Mouse (Mus musculus) limb, embryonic 14.5 days (tissue): ENCODE results near the gene Angptl2. TPM values are rescaled to one million over a fixed set of nuclear protein-coding genes. Genes with fewer than 3 reads are reported as not detected.

Experiments used
- ATAC-seq: fragments of 200-750 bp; cut with Nextera tagmentation; 2 replicates; pipeline ENCODE4 v1.8.0; 2017; ENCODE audit warnings: low read depth, moderate number of reproducible peaks, moderate TSS enrichment; ENCODE audit not compliant: low FRiP score
- DNase-seq: peaks from one replicate; pipeline ENCODE4 v3.0.0-alpha.2; 2015; ENCODE audit warnings: low spot score
- H3K27ac ChIP-seq: fragments of 300-500 bp; sonication (generic); replicated peaks from 2 replicates; pipeline ENCODE4 v1.5.1; 2014; ENCODE audit warnings: low read depth, mild to moderate bottlenecking, low read length, moderate library complexity, mixed read lengths
- H3K27me3 ChIP-seq: fragments of 300-500 bp; sonication (generic); 2 replicates; pipeline ENCODE4 v1.6.1; 2014; ENCODE audit warnings: low read length, mixed read lengths; ENCODE audit not compliant: control insufficient read depth, insufficient read depth
- H3K36me3 ChIP-seq: fragments of 300-500 bp; sonication (generic); 2 replicates; pipeline ENCODE4 v1.6.1; 2014; ENCODE audit warnings: mild to moderate bottlenecking, low read length, moderate library complexity, mixed read lengths; ENCODE audit not compliant: control insufficient read depth, insufficient read depth
- H3K4me1 ChIP-seq: fragments of 300-500 bp; sonication (generic); 2 replicates; pipeline ENCODE4 v1.6.1; 2014; ENCODE audit warnings: antibody characterized with exemption, low read length, mixed read lengths; ENCODE audit not compliant: control insufficient read depth, insufficient read depth
- H3K4me2 ChIP-seq: fragments of 300-500 bp; sonication (generic); replicated peaks from 2 replicates; pipeline ENCODE4 v1.6.1; 2014; ENCODE audit warnings: low read depth, mild to moderate bottlenecking, low read length, moderate library complexity; ENCODE audit not compliant: severe bottlenecking
- H3K4me3 ChIP-seq: fragments of 300-500 bp; sonication (generic); replicated peaks from 2 replicates; pipeline ENCODE4 v1.5.1; 2014; ENCODE audit warnings: low read length
- H3K9ac ChIP-seq: fragments of 300-500 bp; sonication (generic); 2 replicates; pipeline ENCODE4 v1.6.1; 2014; ENCODE audit warnings: mild to moderate bottlenecking, low read depth, low read length, moderate library complexity; ENCODE audit not compliant: severe bottlenecking
- H3K9me3 ChIP-seq: fragments of 300-500 bp; sonication (generic); 2 replicates; pipeline ENCODE4 v1.6.1; 2016; ENCODE audit warnings: low read length; ENCODE audit not compliant: control insufficient read depth
- POLR2A ChIP-seq: fragments of 200-500 bp; IDR thresholded peaks from 2 replicates; pipeline ENCODE4 v1.8.0; 2012; ENCODE audit warnings: inconsistent platforms, mild to moderate bottlenecking, moderate library complexity, borderline replicate concordance; ENCODE audit not compliant: insufficient read depth, insufficient read length; ENCODE audit errors: extremely low read depth
- WGBS: fragments of 180-500 bp; shearing (Covaris S2); extraction: QIAGEN DNeasy Blood & Tissue Kit; methylation state at CpG from one replicate; pipeline ENCODE4 v1.1.7; 2014; 5-methylcytosine and 5-hydroxymethylcytosine counted together
- polyA plus RNA-seq, 2 experiments: library from polyadenylated mRNA; depleted of rRNA in 1 of 2; stranded (reverse) in 1 of 2; unstranded in 1 of 2; fragments of >200 nt; fragmentation: Nextera tagmentation in 1 of 2; extraction: Ambion mirVana in 1 of 2; gene quantifications; 2 replicates each; pipeline versions ENCODE4 v1.2.1 to v1.2.3; 2012 to 2014

Angptl2 gene
- polyA plus RNA-seq, 2 experiments, result 67.2 to 104 TPM

DNA sequence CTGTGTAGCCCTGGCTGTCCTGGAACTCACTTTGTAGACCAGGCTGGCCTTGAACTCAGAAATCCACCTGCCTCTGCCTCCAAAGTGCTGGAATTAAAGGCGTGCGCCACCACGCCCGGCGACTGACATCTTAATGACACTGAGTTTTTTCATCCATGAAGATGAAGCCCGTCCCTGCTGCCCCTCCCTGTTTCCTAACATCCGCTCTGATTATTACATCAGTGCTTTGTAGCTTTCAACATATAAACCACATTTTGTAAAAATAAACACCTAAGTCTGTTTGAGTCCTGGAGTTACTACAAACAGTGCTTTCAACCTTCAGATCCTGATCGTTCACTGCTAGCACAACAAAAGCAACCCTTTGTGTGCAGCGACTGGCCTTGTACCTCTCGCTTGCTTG lies 63.9 kb downstream of the Angptl2 start:
- 88% methylated on average over 10 of the region's 10 CpGs for WGBS
- no peak for TF ChIP-seq POLR2A
- no peak overlapping the region for H3K4me2 ChIP-seq
- no peaks in the 10 kb centered on the region for H3K36me3 ChIP-seq
- no peak overlapping the region for H3K4me3 ChIP-seq
- no peak for DNase-seq
- H3K27ac ChIP-seq, result no peak overlapping the region
- ATAC-seq, result no peak
- H3K27me3 ChIP-seq, result no peaks in the 10 kb centered on the region
- no peaks in the 10 kb centered on the region for H3K9me3 ChIP-seq
- H3K4me1 ChIP-seq, result no peaks in the 10 kb centered on the region
- H3K9ac ChIP-seq, result no peak overlapping the region

DNA sequence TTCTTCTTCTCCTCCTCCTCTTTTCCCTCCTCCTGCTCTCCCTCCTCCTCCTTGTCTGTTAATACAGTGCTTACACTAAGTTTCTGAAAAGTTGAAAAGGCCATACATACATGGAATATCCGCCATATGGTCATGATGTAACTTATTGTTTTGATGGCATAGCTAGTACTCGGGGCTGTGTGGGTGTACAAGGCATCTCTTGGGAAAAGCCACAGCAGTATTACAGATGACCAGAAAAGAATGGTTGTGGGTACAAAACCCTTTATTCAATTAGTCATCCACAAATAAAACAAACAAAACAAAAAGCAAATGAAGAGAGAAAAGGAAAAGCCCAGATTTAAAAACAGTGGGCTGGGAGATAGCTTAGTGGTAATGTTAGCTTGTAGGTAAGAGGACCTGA lies 64.7 kb downstream of the Angptl2 start:
- ATAC-seq, result no peak
- H3K27ac ChIP-seq, result no peak overlapping the region
- no peaks in the 10 kb centered on the region for H3K4me1 ChIP-seq
- DNase-seq, result no peak
- no peak overlapping the region for H3K4me2 ChIP-seq
- H3K27me3 ChIP-seq, result no peaks in the 10 kb centered on the region
- no peaks in the 10 kb centered on the region for H3K36me3 ChIP-seq
- 83% methylated on average over 2 of the region's 2 CpGs for WGBS
- no peak overlapping the region for H3K9ac ChIP-seq
- H3K9me3 ChIP-seq, result no peaks in the 10 kb centered on the region
- no peak overlapping the region for H3K4me3 ChIP-seq
- TF ChIP-seq POLR2A, result no peak

DNA sequence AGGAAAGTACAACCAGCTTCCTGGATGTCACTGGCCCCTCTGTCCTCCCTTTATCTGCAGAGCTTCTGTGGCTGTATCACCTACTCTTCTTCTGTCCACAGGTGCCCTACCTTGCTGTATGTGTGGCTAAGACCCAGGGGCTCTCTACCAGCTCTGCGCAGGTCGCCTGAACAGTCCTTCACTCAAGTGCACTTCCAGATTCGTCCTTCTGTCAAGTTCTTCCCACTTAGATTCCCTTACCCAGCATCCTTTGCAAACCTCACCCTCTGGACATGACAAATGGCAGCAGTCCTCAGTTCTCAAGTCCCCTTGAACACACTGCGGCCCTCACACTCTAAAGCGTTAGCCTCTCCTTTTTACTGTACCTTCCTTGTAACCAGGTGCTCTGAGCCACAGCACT lies 65.9 kb downstream of the Angptl2 start:
- Histone ChIP-seq H3K27me3 (no peaks in the 10 kb centered on the region), H3K36me3 (no peaks in the 10 kb centered on the region), H3K4me3 (no peak overlapping the region), H3K9ac (no peak overlapping the region), H3K9me3 (no peaks in the 10 kb centered on the region), H3K4me2 (no peak overlapping the region), H3K27ac (no peak overlapping the region), H3K4me1 (no peaks in the 10 kb centered on the region)
- WGBS, result 80% methylated on average over 5 of the region's 5 CpGs
- DNase-seq, result no peak
- TF ChIP-seq POLR2A, result no peak
- no peak for ATAC-seq

DNA sequence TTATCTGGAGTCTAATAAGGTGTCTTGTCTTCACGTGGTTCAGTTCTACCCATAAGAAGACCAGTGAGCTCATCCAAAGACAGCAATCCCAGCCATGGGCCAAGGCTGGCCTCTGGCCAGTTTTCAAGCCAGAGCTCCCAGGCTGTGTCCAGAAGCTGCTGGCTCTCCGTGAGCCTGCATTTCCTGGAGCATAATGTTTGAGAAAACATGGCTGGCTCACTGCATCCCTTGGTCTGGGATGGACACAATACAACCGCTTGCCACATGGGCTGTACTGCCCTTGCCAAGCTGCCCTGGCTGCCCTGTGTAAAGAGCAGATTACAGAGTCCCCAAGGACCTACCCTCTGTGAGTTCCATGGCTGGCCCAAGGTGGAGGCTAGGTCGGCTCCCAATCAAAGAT lies 67.0 kb downstream of the Angptl2 start:
- no peak for DNase-seq
- Histone ChIP-seq H3K4me3 (no peak overlapping the region), H3K4me1 (no peaks in the 10 kb centered on the region), H3K27ac (no peak overlapping the region), H3K9ac (no peak overlapping the region), H3K36me3 (no peaks in the 10 kb centered on the region), H3K9me3 (peaks cover 6% of the 10 kb centered on the region; the same call in 1 of the 2 replicates), H3K27me3 (no peaks in the 10 kb centered on the region), H3K4me2 (no peak overlapping the region)
- WGBS, result 71% methylated on average over 4 of the region's 4 CpGs
- no peak for ATAC-seq
- TF ChIP-seq POLR2A, result no peak

DNA sequence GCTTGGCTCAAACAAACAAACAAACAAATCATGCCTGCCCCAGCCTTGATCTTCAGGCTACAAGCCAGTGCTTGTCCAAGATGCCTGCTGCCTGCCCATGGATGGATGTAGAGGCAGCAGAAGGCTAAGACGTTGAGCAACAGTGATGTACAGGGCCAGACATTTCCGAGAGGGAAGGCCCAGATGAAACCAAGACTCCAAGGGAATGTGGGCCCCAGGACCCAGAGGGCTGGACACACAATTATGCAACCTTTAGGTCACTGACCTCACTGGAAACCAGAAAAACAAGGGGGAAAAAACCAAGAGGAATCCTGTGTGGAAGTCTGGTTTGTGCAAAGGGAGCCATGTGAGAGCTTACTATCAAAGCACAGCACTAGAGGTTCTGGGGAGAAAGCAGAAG lies 67.8 kb downstream of the Angptl2 start:
- Histone ChIP-seq H3K4me2 (no peak overlapping the region), H3K27me3 (no peaks in the 10 kb centered on the region), H3K4me3 (no peak overlapping the region), H3K9me3 (peaks cover 6% of the 10 kb centered on the region; the same call in 1 of the 2 replicates), H3K4me1 (no peaks in the 10 kb centered on the region), H3K27ac (no peak overlapping the region), H3K36me3 (no peaks in the 10 kb centered on the region), H3K9ac (no peak overlapping the region)
- no peak for TF ChIP-seq POLR2A
- ATAC-seq, result no peak
- 76% methylated on average over 2 of the region's 2 CpGs for WGBS
- DNase-seq, result no peak

GRCm38 (mm10) chr2:33288837-33289236 lies 73.0 kb downstream of the Angptl2 start:
- H3K4me1 ChIP-seq, result no peaks in the 10 kb centered on the region
- no peak overlapping the region for H3K9ac ChIP-seq
- H3K36me3 ChIP-seq, result no peaks in the 10 kb centered on the region
- no peaks in the 10 kb centered on the region for H3K27me3 ChIP-seq
- peaks cover 6% of the 10 kb centered on the region; the same call in 1 of the 2 replicates for H3K9me3 ChIP-seq
- no peak overlapping the region for H3K4me2 ChIP-seq
- no peak overlapping the region for H3K27ac ChIP-seq
- no peak for TF ChIP-seq POLR2A
- no peak overlapping the region for H3K4me3 ChIP-seq
- ATAC-seq, result no peak
- 89% methylated on average over 5 of the region's 5 CpGs for WGBS
- DNase-seq, result no peak
